Mouse (Mus musculus): ENCODE data around the gene Slc15a1.

GRCm38 (mm10) chr14:121414635-121415241 is 90.3 kb downstream of the Slc15a1 start:
- TF ChIP-seq POLR2A (IDR thresholded peaks at IDR 0.05; ENCODE audit: borderline replicate concordance, extremely low read depth, low read depth, low read length) (no peak), CTCF (IDR thresholded peaks at IDR 0.05; ENCODE audit: insufficient read depth, low read length) (no peak)
